Mouse (Mus musculus): ENCODE measurements at regions not wholly inside any gene's neighbourhood (a gene's known extent, or its start where the extent isn't known, plus 50 kb on each side); places are given as distances from the start of the nearest gene placed in this dataset.

DNA sequence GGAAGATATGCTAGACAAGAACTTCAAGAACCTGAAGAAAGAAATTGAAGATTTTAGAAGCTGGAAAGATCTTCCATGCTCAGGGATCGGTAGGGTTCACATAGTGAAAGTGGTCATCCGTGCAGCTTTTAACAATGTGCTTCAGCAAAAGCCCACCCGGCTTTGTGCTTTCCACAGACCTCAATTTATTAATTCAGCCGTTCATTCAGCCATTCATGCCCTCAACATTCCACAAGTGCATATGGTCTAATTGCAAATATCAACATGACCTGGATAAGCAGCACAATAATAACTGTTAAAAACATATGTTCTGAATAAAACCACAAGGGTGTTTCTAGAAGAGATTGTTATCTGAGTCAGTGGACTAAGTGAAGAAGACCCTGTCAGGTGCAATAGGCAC is 323.5 kb downstream of the Rps15a start:
- H3K4me3 ChIP-seq (ENCODE audit: control insufficient read depth, insufficient read depth, low read length) = no peak overlapping the region
- H3K4me1 ChIP-seq (replicated peaks; ENCODE audit: control insufficient read depth, insufficient read depth, low read length) = no peaks in the 10 kb centered on the region
- TF ChIP-seq CTCF (IDR thresholded peaks at IDR 0.05; ENCODE audit: borderline replicate concordance, control insufficient read depth, extremely low read depth, insufficient read depth, low read length, poor library complexity) (no peak), POLR2A (IDR thresholded peaks at IDR 0.05; ENCODE audit: control insufficient read depth, extremely low read depth, insufficient read depth, low read length, poor library complexity) (no peak)
- H3K27ac ChIP-seq (ENCODE audit: control insufficient read depth, insufficient read depth, low read length) = no peak overlapping the region
- no peaks in the 10 kb centered on the region for H3K36me3 ChIP-seq (ENCODE audit: control insufficient read depth, insufficient read depth, low read length)
- DNase-seq = no peak
- WGBS = 94% methylated on average over 4 of the region's 4 CpGs
- H3K27me3 ChIP-seq (ENCODE audit: control insufficient read depth, insufficient read depth, low read length) = no peaks in the 10 kb centered on the region

GRCm38 (mm10) chr7:117778996-117779395 is 337.0 kb downstream of the Rps15a start:
- DNase-seq = no peak
- WGBS = 95% methylated on average over 4 of the region's 4 CpGs
- H3K4me1 ChIP-seq (replicated peaks; ENCODE audit: control insufficient read depth, insufficient read depth, low read length) = no peaks in the 10 kb centered on the region
- no peaks in the 10 kb centered on the region for H3K27me3 ChIP-seq (ENCODE audit: control insufficient read depth, insufficient read depth, low read length)
- no peak overlapping the region for H3K4me3 ChIP-seq (ENCODE audit: control insufficient read depth, insufficient read depth, low read length)
- H3K27ac ChIP-seq (ENCODE audit: control insufficient read depth, insufficient read depth, low read length) = no peak overlapping the region
- no peaks in the 10 kb centered on the region for H3K36me3 ChIP-seq (ENCODE audit: control insufficient read depth, insufficient read depth, low read length)
- TF ChIP-seq POLR2A (IDR thresholded peaks at IDR 0.05; ENCODE audit: control insufficient read depth, extremely low read depth, insufficient read depth, low read length, poor library complexity) (no peak), CTCF (IDR thresholded peaks at IDR 0.05; ENCODE audit: borderline replicate concordance, control insufficient read depth, extremely low read depth, insufficient read depth, low read length, poor library complexity) (no peak)

DNA sequence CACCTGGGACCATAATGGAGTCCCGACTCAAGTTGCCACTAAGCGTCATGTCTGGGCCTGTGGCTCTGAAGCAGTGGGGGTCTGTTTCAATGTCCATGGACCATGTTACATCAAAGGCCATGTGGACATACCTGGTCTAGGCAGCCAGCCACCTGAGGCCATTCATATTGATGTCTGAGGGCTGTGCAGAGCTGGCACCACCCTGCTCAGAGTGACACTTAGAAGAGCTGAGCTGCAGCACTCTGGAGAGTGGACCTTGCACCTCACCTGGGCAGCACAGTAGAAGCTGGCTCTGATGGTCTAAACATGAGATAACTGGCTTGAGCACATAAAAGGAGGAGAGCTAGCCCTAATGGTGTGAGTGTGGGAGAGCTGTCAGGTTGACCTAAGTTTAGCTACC is 338.1 kb downstream of the Rps15a start:
- Histone ChIP-seq H3K27ac (ENCODE audit: control insufficient read depth, insufficient read depth, low read length) (no peak overlapping the region), H3K4me3 (ENCODE audit: control insufficient read depth, insufficient read depth, low read length) (no peak overlapping the region), H3K36me3 (ENCODE audit: control insufficient read depth, insufficient read depth, low read length) (no peaks in the 10 kb centered on the region), H3K27me3 (ENCODE audit: control insufficient read depth, insufficient read depth, low read length) (no peaks in the 10 kb centered on the region), H3K4me1 (replicated peaks; ENCODE audit: control insufficient read depth, insufficient read depth, low read length) (no peaks in the 10 kb centered on the region)
- DNase-seq = no peak
- TF ChIP-seq CTCF (IDR thresholded peaks at IDR 0.05; ENCODE audit: borderline replicate concordance, control insufficient read depth, extremely low read depth, insufficient read depth, low read length, poor library complexity) (no peak), POLR2A (IDR thresholded peaks at IDR 0.05; ENCODE audit: control insufficient read depth, extremely low read depth, insufficient read depth, low read length, poor library complexity) (no peak)
- 100% methylated on average over 2 of the region's 2 CpGs for WGBS

DNA sequence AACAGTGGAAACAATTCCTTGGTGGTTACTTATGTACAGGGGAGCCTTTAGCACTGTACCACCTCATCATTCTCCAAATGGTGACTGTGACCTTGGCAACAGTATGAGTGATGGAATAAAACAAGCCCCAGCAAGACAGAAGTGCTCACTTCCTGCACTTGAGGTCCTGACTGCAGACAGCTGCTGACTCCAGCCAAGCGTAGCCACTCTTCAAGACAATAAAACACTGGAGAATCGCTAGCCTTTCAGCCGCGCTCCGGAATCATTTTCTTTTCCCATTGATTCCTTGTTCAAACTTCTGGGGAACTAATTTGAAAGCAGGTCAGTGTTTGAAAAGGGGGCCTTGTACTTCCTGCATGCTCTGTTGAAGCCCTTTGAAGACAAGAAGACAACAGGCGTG is 344.2 kb downstream of the Rps15a start:
- no peak overlapping the region for H3K4me3 ChIP-seq (ENCODE audit: control insufficient read depth, insufficient read depth, low read length)
- 91% methylated on average over 6 of the region's 6 CpGs for WGBS
- no peak for DNase-seq
- no peaks in the 10 kb centered on the region for H3K4me1 ChIP-seq (replicated peaks; ENCODE audit: control insufficient read depth, insufficient read depth, low read length)
- H3K36me3 ChIP-seq (ENCODE audit: control insufficient read depth, insufficient read depth, low read length) = no peaks in the 10 kb centered on the region
- H3K27ac ChIP-seq (ENCODE audit: control insufficient read depth, insufficient read depth, low read length) = no peak overlapping the region
- TF ChIP-seq CTCF (IDR thresholded peaks at IDR 0.05; ENCODE audit: borderline replicate concordance, control insufficient read depth, extremely low read depth, insufficient read depth, low read length, poor library complexity) (no peak), POLR2A (IDR thresholded peaks at IDR 0.05; ENCODE audit: control insufficient read depth, extremely low read depth, insufficient read depth, low read length, poor library complexity) (no peak)
- no peaks in the 10 kb centered on the region for H3K27me3 ChIP-seq (ENCODE audit: control insufficient read depth, insufficient read depth, low read length)

DNA sequence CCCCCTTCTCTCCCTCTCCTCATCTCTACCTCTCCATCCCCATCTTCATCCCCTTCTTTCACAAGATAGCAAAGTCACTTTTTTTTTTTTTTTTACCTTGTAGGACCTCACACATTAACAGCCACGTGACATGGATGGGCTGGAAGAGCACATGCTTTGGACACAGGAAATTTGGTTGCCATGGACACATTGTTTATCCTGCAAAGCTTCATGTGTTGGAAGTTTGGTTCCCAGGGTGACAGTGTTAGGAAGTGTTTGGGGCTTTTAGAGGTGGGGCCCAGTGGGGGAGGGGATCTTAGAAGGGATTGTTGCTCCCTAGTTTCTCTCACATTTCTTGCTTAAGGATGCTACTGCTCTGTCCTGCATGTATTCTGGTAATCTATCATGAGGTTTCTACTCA is 356.5 kb downstream of the Rps15a start:
- no peak overlapping the region for H3K27ac ChIP-seq (ENCODE audit: control insufficient read depth, insufficient read depth, low read length)
- TF ChIP-seq CTCF (IDR thresholded peaks at IDR 0.05; ENCODE audit: borderline replicate concordance, control insufficient read depth, extremely low read depth, insufficient read depth, low read length, poor library complexity) (no peak), POLR2A (IDR thresholded peaks at IDR 0.05; ENCODE audit: control insufficient read depth, extremely low read depth, insufficient read depth, low read length, poor library complexity) (no peak)
- WGBS = 58% methylated on average over 1 of the region's 1 CpGs
- H3K4me1 ChIP-seq (replicated peaks; ENCODE audit: control insufficient read depth, insufficient read depth, low read length) = no peaks in the 10 kb centered on the region
- no peak for DNase-seq
- no peak overlapping the region for H3K4me3 ChIP-seq (ENCODE audit: control insufficient read depth, insufficient read depth, low read length)
- H3K27me3 ChIP-seq (ENCODE audit: control insufficient read depth, insufficient read depth, low read length) = no peaks in the 10 kb centered on the region
- H3K36me3 ChIP-seq (ENCODE audit: control insufficient read depth, insufficient read depth, low read length) = no peaks in the 10 kb centered on the region

DNA sequence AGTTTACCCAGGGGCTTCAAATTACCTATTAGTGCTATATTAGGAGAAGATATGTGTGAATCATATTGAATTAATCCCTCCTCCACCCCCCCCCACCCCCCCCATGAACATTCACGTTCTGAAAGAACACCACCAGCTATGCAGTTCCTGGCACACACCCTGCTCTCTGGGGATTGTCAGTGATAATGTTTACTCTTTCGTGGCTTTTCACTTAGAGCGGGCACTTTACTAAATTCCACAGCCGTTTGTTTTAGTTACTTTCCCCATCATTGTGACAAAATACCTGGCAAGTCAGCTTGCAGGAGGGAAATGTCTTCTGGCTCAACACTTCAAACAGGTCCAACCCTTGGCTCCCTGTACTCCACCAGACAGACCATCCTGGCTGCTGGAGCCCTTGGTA is 359.0 kb downstream of the Rps15a start:
- no peak for DNase-seq
- no peaks in the 10 kb centered on the region for H3K4me1 ChIP-seq (replicated peaks; ENCODE audit: control insufficient read depth, insufficient read depth, low read length)
- H3K27me3 ChIP-seq (ENCODE audit: control insufficient read depth, insufficient read depth, low read length) = no peaks in the 10 kb centered on the region
- H3K27ac ChIP-seq (ENCODE audit: control insufficient read depth, insufficient read depth, low read length) = no peak overlapping the region
- 63% methylated on average over 4 of the region's 4 CpGs for WGBS
- no peak overlapping the region for H3K4me3 ChIP-seq (ENCODE audit: control insufficient read depth, insufficient read depth, low read length)
- TF ChIP-seq POLR2A (IDR thresholded peaks at IDR 0.05; ENCODE audit: control insufficient read depth, extremely low read depth, insufficient read depth, low read length, poor library complexity) (no peak), CTCF (IDR thresholded peaks at IDR 0.05; ENCODE audit: borderline replicate concordance, control insufficient read depth, extremely low read depth, insufficient read depth, low read length, poor library complexity) (no peak)
- H3K36me3 ChIP-seq (ENCODE audit: control insufficient read depth, insufficient read depth, low read length) = no peaks in the 10 kb centered on the region

- WGBS = 89% methylated on average over 5 of the region's 5 CpGs
- TF ChIP-seq CTCF (IDR thresholded peaks at IDR 0.05; ENCODE audit: borderline replicate concordance, control insufficient read depth, extremely low read depth, insufficient read depth, low read length, poor library complexity) = no peak
- TF ChIP-seq POLR2A (IDR thresholded peaks at IDR 0.05; ENCODE audit: control insufficient read depth, extremely low read depth, insufficient read depth, low read length, poor library complexity) = no peak
- Histone ChIP-seq H3K4me1 (replicated peaks; ENCODE audit: control insufficient read depth, insufficient read depth, low read length) (no peaks in the 10 kb centered on the region), H3K4me3 (ENCODE audit: control insufficient read depth, insufficient read depth, low read length) (no peak overlapping the region), H3K27ac (ENCODE audit: control insufficient read depth, insufficient read depth, low read length) (no peak overlapping the region), H3K36me3 (ENCODE audit: control insufficient read depth, insufficient read depth, low read length) (no peaks in the 10 kb centered on the region), H3K27me3 (ENCODE audit: control insufficient read depth, insufficient read depth, low read length) (no peaks in the 10 kb centered on the region)
- DNase-seq = no peak
Observed at GRCm38 (mm10) chr7:117755830-117756229, 360.2 kb downstream of the Rps15a start.

Data from thymus, adult 2 months (tissue).